23 mouse cellular contexts compared by ENCODE assay signal in genomic region chr17:73918138-73918537, GRCm38 (mm10).
"Had no signal": no experiment of that assay in that cellular context is flagged by ENCODE, and none has a peak within 500 bp of the region (broad histone marks: within the 10 kb centered on the region; RNA-seq: fewer than 3 reads in every experiment).

No protein-coding gene starts in this region.

- H3K4me1 ChIP-seq: heart, embryonic 13.5 days; heart, embryonic 15.5 days; hindbrain, embryonic 15.5 days; liver, embryonic 13.5 days; liver, embryonic 15.5 days had no signal

- H3K9ac ChIP-seq: heart, embryonic 13.5 days; heart, embryonic 15.5 days; hindbrain, embryonic 13.5 days; hindbrain, embryonic 15.5 days; kidney, embryonic 15.5 days; limb, embryonic 12.5 days; liver, embryonic 13.5 days; liver, embryonic 15.5 days had no signal

- H3K9me3 ChIP-seq: heart, embryonic 13.5 days; heart, embryonic 15.5 days; hindbrain, embryonic 13.5 days; hindbrain, embryonic 15.5 days; kidney, embryonic 15.5 days; limb, embryonic 12.5 days; liver, embryonic 13.5 days; liver, embryonic 15.5 days had no signal

- DNase-seq: gastrocnemius, postnatal 14 days; gastrocnemius, postnatal 36 days; heart, adult 18-20 months; heart, postnatal 14 days; heart, postnatal 36 days; kidney, adult 2 months; kidney, adult 9 months; kidney, postnatal 36 days; layer of hippocampus, adult 9-11 months; layer of hippocampus, postnatal 36 days; left cerebral cortex, postnatal 4 days; liver; liver, embryonic 13.5 days had no signal

- H3K36me3 ChIP-seq: heart, embryonic 13.5 days; heart, embryonic 15.5 days; hindbrain, embryonic 13.5 days; hindbrain, embryonic 15.5 days; kidney, embryonic 15.5 days; limb, embryonic 12.5 days; liver, embryonic 13.5 days; liver, embryonic 15.5 days had no signal

- H3K27me3 ChIP-seq: hindbrain, embryonic 13.5 days; hindbrain, embryonic 15.5 days; kidney, embryonic 15.5 days; limb, embryonic 12.5 days; liver, embryonic 13.5 days; liver, embryonic 15.5 days had no signal

- H3K4me2 ChIP-seq: heart, embryonic 11.5 days; heart, embryonic 13.5 days; heart, embryonic 15.5 days; hindbrain, embryonic 13.5 days; hindbrain, embryonic 15.5 days; kidney, embryonic 15.5 days; limb, embryonic 12.5 days; liver, embryonic 11.5 days; liver, embryonic 13.5 days; liver, embryonic 15.5 days had no signal

- H3K27ac ChIP-seq: heart, embryonic 13.5 days; heart, embryonic 15.5 days; hindbrain, embryonic 13.5 days; kidney, embryonic 15.5 days; kidney, postnatal 0 days; limb, embryonic 12.5 days; liver, embryonic 13.5 days; liver, embryonic 15.5 days had no signal

- H3K4me3 ChIP-seq: heart, embryonic 13.5 days; heart, embryonic 15.5 days; hindbrain, embryonic 13.5 days; hindbrain, embryonic 15.5 days; kidney, embryonic 15.5 days; limb, embryonic 12.5 days; liver, embryonic 13.5 days; liver, embryonic 15.5 days had no signal
